Mouse (Mus musculus) liver, adult 2 months (tissue): ENCODE measurements at regions not wholly inside any gene's neighbourhood (a gene's known extent, or its start where the extent isn't known, plus 50 kb on each side); places are given as distances from the start of the nearest gene placed in this dataset.

ENCODE experiments used
- DNase-seq: peaks from one replicate; pipeline ENCODE4 v3.0.0-alpha.2; 2011; ENCODE audit warnings: low read depth, low spot score; ENCODE audit errors: extremely low read depth
- H3K27ac ChIP-seq: fragments of 200-500 bp; replicated peaks from 2 replicates; pipeline ENCODE4 v1.5.1; 2012; ENCODE audit warnings: low read depth, mild to moderate bottlenecking, control low read depth, inconsistent platforms, low read length; ENCODE audit not compliant: insufficient read depth
- H3K27me3 ChIP-seq: fragments of 200-500 bp; 2 replicates; pipeline ENCODE4 v1.6.1; 2012; ENCODE audit warnings: mild to moderate bottlenecking, moderate library complexity, low read length, inconsistent platforms; ENCODE audit not compliant: control insufficient read depth, insufficient read depth
- H3K36me3 ChIP-seq: fragments of 200-500 bp; 2 replicates; pipeline ENCODE4 v1.6.1; 2012; ENCODE audit warnings: low read length, inconsistent platforms; ENCODE audit not compliant: control insufficient read depth, insufficient read depth
- H3K4me1 ChIP-seq: fragments of 200-500 bp; 2 replicates; pipeline ENCODE4 v1.6.1; 2011; ENCODE audit warnings: low read length; ENCODE audit not compliant: control insufficient read depth, insufficient read depth
- H3K4me3 ChIP-seq: fragments of 200-500 bp; 2 replicates; pipeline ENCODE4 v1.5.1; 2011; ENCODE audit warnings: low read depth, mild to moderate bottlenecking, control low read depth, low read length, moderate library complexity; ENCODE audit not compliant: insufficient read depth
- H3K79me2 ChIP-seq: fragments of 200-500 bp; 2 replicates; pipeline ENCODE4 v1.6.1; 2012; ENCODE audit warnings: inconsistent platforms, mild to moderate bottlenecking, low read length, moderate library complexity; ENCODE audit not compliant: control insufficient read depth, insufficient read depth
- H3K9ac ChIP-seq: fragments of 200-500 bp; 2 replicates; pipeline ENCODE4 v1.6.1; 2012; ENCODE audit warnings: low read depth, mild to moderate bottlenecking, control low read depth, inconsistent platforms, low read length
- CTCF ChIP-seq: fragments of 200-500 bp; IDR thresholded peaks from 2 replicates; pipeline ENCODE4 v1.5.1; 2011; ENCODE audit warnings: low read depth, low read length, control low read depth
- POLR2A ChIP-seq: fragments of 200-500 bp; IDR thresholded peaks from 2 replicates; pipeline ENCODE4 v1.6.1; 2011; ENCODE audit warnings: low read length, control low read depth; ENCODE audit not compliant: insufficient read depth; ENCODE audit errors: extremely low read depth
- WGBS: fragments of 180-500 bp; shearing (Covaris S2); methylation state at CpG from one replicate; pipeline ENCODE4 v1.1.7; 2018; 5-methylcytosine and 5-hydroxymethylcytosine counted together

DNA sequence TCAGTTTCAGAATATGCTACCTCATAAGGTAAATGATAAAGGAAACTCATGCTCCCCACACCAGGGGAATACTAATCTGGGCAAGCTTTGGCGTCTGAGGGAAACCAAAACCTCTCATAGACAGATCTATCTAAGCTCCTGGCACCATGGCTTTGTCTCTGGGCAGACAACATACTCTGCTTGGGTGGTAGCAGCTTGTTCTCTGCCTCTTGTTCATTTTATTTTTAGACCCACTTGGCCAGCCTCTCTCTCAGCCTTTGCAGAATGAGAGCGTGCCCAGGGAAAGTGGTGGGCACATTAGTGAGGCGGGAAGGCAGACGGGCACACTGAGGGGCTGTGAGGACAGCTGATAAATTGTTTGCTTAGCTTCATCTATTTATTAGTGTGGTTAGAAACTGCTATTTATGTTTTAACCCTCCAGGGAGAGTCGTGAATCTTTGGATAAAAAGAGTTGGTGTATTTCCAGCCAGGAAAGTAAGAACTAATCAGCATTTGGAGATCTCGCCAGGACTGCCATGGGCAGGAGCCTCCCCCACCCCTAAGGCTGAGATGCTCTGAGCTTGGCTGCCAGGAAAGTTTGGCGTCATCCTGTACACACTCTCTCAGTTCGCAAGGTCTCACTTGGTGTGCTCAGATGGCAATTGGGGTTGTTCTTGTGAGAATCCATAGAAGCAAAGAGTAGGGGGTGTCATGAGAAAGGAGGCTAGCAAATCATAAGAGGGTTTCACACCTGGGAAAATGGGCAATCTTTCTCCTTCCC is 150.2 kb upstream of the Mamld1 start:
- H3K9ac ChIP-seq = no peak overlapping the region
- no peak overlapping the region for H3K4me3 ChIP-seq
- no peaks in the 10 kb centered on the region for H3K4me1 ChIP-seq
- no peaks in the 10 kb centered on the region for H3K27me3 ChIP-seq
- H3K27ac ChIP-seq = no peak overlapping the region
- DNase-seq = no peak
- TF ChIP-seq CTCF (no peak), POLR2A (no peak)
- H3K36me3 ChIP-seq = no peaks in the 10 kb centered on the region
- H3K79me2 ChIP-seq = no peaks in the 10 kb centered on the region
- WGBS = 82% methylated on average over 8 of the region's 8 CpGs

DNA sequence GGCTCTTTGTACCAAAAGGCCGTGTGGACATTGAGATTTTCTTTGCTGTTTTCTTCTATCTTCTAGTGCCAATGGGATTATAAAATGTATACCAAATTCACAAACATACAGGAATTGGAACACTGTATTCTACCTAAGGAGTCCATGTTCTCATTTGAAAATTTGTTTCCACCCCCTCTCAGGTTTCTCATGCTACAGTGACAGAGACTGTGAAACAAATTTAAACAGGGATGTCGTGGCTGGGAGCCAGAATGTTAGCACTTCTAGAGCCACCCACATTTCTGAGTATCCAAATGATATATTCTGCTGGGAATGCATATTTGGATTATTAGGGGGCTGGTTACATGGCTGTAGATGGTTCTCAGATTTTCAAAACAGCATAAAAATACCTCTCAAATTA is 124.4 kb upstream of the Mamld1 start:
- Histone ChIP-seq H3K4me3 (no peak overlapping the region), H3K27me3 (no peaks in the 10 kb centered on the region), H3K4me1 (no peaks in the 10 kb centered on the region), H3K9ac (no peak overlapping the region), H3K36me3 (no peaks in the 10 kb centered on the region), H3K79me2 (no peaks in the 10 kb centered on the region), H3K27ac (no peak overlapping the region)
- no peak for DNase-seq
- TF ChIP-seq POLR2A = no peak
- TF ChIP-seq CTCF = no peak
- WGBS = 57% methylated on average over 2 of the region's 2 CpGs

DNA sequence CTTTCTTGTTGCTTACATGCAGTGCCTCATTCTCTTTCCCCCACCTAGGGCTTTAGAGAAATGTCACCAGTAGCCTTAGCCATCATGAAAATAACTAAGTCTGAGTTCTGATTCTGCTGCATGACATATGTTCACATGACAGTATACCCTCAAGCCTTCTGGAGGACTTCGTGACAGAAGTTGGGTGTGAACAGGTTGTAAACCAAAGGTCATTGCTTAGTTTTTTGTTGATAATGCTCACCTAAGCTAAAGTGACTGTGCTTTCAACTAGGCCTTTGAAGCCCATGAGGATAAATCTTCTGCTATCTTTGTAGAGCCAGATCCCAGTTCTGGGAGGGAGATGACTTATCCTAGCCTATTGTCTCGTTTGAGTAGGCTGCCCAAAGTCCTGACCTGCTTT is 118.1 kb upstream of the Mamld1 start:
- no peak for TF ChIP-seq POLR2A
- no peak for TF ChIP-seq CTCF
- H3K27ac ChIP-seq = no peak overlapping the region
- H3K4me1 ChIP-seq = no peaks in the 10 kb centered on the region
- no peak overlapping the region for H3K4me3 ChIP-seq
- no peak overlapping the region for H3K9ac ChIP-seq
- no peaks in the 10 kb centered on the region for H3K27me3 ChIP-seq
- no peaks in the 10 kb centered on the region for H3K79me2 ChIP-seq
- H3K36me3 ChIP-seq = no peaks in the 10 kb centered on the region
- no peak for DNase-seq
- 48% methylated on average over 2 of the region's 2 CpGs for WGBS

DNA sequence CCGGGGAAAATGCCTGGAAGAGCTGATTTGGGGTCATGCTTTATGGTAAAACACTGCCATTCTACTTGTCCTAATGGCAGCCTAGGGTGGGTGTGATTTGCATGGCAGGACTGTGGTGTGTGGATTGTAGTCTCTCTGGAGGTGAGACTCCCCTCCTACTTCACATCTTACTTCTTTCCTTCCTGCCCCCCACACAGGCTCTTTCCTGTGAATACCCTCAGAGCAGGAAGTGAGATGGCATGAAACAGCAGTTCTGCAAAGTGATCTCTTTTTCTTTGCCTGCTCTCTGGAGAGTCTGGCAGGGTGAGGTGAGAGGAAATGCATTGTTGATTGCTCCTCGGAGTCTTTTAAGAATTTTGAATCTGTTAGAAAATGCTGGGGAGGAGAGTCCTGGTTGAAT is 104.7 kb upstream of the Mamld1 start:
- H3K36me3 ChIP-seq = no peaks in the 10 kb centered on the region
- TF ChIP-seq CTCF (no peak), POLR2A (no peak)
- H3K79me2 ChIP-seq = no peaks in the 10 kb centered on the region
- H3K4me1 ChIP-seq = no peaks in the 10 kb centered on the region
- no peak overlapping the region for H3K4me3 ChIP-seq
- H3K27me3 ChIP-seq = no peaks in the 10 kb centered on the region
- no peak overlapping the region for H3K9ac ChIP-seq
- no peak for DNase-seq
- 36% methylated on average over 2 of the region's 2 CpGs for WGBS
- H3K27ac ChIP-seq = no peak overlapping the region

DNA sequence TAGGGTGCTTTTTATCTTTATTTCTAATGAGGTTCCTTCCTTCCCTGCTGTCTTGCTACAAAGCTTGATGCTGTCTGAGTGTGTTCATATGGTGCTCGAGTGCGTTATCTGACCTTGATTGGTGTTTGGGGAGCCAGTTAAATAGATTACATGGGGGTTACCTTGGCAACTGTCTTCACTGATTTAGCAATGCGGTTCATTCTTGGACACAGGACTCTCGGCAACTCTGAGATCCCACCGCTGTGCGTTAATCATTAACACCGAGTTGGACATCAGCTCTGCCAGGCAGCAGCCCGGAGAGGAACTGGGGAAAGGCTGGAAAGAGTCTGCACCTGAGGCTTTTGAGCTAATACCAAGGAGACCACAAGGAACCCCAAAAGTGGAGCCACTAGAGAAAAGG is 104.0 kb upstream of the Mamld1 start:
- no peak for TF ChIP-seq POLR2A
- TF ChIP-seq CTCF = no peak
- Histone ChIP-seq H3K79me2 (no peaks in the 10 kb centered on the region), H3K36me3 (no peaks in the 10 kb centered on the region), H3K27ac (no peak overlapping the region), H3K27me3 (no peaks in the 10 kb centered on the region), H3K4me3 (no peak overlapping the region), H3K4me1 (no peaks in the 10 kb centered on the region), H3K9ac (no peak overlapping the region)
- peak; percentile 83 for DNase-seq
- WGBS = 24% methylated on average over 8 of the region's 8 CpGs

DNA sequence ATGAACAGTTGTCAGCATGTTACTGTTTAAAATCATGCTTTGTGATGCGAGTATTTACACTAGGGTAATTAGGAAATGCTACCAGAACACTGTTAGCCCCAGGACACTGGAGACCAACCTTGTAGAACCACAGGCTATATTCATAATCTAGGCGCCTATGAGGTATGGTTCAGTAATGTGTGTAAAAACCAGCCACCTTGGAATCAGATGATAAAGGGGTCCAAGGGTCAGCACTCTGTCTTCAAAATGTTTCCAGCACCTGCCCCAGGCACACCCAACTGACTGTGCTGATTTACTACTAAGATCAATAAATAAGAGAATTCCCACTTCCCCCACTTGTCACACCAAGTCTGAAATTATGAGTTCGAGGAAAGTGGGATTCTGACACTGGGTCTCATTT is 100.8 kb upstream of the Mamld1 start:
- 91% methylated on average over 3 of the region's 3 CpGs for WGBS
- no peaks in the 10 kb centered on the region for H3K27me3 ChIP-seq
- no peaks in the 10 kb centered on the region for H3K79me2 ChIP-seq
- TF ChIP-seq POLR2A (no peak), CTCF (no peak)
- no peaks in the 10 kb centered on the region for H3K36me3 ChIP-seq
- no peak for DNase-seq
- H3K4me1 ChIP-seq = no peaks in the 10 kb centered on the region
- no peak overlapping the region for H3K27ac ChIP-seq
- H3K9ac ChIP-seq = no peak overlapping the region
- no peak overlapping the region for H3K4me3 ChIP-seq
